Mouse (Mus musculus): Measurements from ENCODE around the gene Dcaf6.

GRCm38 (mm10) chr1:165301567-165301966 lies 158.7 kb downstream of the Dcaf6 start:
- TF ChIP-seq CTCF (IDR thresholded peaks at IDR 0.05; ENCODE audit: low read depth), result no peak
- no peak for TF ChIP-seq EP300 (IDR thresholded peaks at IDR 0.05; ENCODE audit: low read depth)
